Mouse (Mus musculus): ENCODE measurements around the gene Pax1. TPM values are rescaled to one million over a fixed set of nuclear protein-coding genes. Genes with fewer than 3 reads are reported as not detected.

Gene Pax1
- polyA plus RNA-seq, 1 experiment from 2014 or later: 0.33 TPM

DNA sequence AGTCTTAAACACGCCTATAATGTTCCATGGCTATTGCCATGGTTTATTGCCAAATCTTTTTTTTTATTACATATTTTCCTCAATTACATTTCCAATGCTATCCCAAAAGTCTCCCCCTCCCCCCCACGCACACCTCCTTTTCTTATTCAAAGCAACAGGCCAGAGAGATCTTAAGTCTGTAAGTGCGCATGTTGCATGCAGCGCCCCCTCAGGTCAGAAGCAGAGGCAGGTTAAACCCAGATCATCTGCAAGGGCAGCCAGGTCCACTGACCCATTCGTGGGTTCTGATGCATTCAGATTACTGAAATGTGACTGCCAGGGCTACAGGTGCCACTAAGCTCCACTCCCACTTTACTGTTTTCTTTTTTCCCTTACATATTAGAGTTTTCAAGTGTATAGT is 25.2 kb downstream of the Pax1 start:
- H3K27ac ChIP-seq (ENCODE audit: low read depth, low read length): no peak overlapping the region
- H3K27me3 ChIP-seq (ENCODE audit: control insufficient read depth, insufficient read depth, low read length): no peaks in the 10 kb centered on the region
- no peak overlapping the region for H3K4me3 ChIP-seq (ENCODE audit: low read depth, low read length)
- H3K36me3 ChIP-seq (ENCODE audit: control insufficient read depth, insufficient read depth, low read length): no peaks in the 10 kb centered on the region
- no peak for DNase-seq (ENCODE audit: low spot score, missing footprints)
- no peak for ATAC-seq (ENCODE audit: low FRiP score)
- H3K9me3 ChIP-seq (ENCODE audit: control insufficient read depth, low read length): no peaks in the 10 kb centered on the region
- WGBS: 51% methylated on average over 5 of the region's 5 CpGs
- no peak overlapping the region for H3K4me2 ChIP-seq
- H3K4me1 ChIP-seq (ENCODE audit: control insufficient read depth, insufficient read depth, low read length): no peaks in the 10 kb centered on the region
- H3K9ac ChIP-seq (ENCODE audit: low read length): no peak overlapping the region

- ATAC-seq (ENCODE audit: low FRiP score) (no peak), DNase-seq (ENCODE audit: low spot score, missing footprints) (peak; percentile 54)
- Histone ChIP-seq H3K9ac (ENCODE audit: low read length) (no peak overlapping the region), H3K4me3 (ENCODE audit: low read depth, low read length) (no peak overlapping the region), H3K9me3 (ENCODE audit: control insufficient read depth, low read length) (no peaks in the 10 kb centered on the region), H3K4me2 (no peak overlapping the region), H3K27ac (ENCODE audit: low read depth, low read length) (no peak overlapping the region), H3K36me3 (ENCODE audit: control insufficient read depth, insufficient read depth, low read length) (no peaks in the 10 kb centered on the region), H3K4me1 (ENCODE audit: control insufficient read depth, insufficient read depth, low read length) (no peaks in the 10 kb centered on the region), H3K27me3 (ENCODE audit: control insufficient read depth, insufficient read depth, low read length) (no peaks in the 10 kb centered on the region)
- WGBS: 78% methylated on average over 1 of the region's 1 CpGs
These were observed 47.6 kb downstream of the Pax1 start for GRCm38 (mm10) chr2:147409323-147409722.

DNA sequence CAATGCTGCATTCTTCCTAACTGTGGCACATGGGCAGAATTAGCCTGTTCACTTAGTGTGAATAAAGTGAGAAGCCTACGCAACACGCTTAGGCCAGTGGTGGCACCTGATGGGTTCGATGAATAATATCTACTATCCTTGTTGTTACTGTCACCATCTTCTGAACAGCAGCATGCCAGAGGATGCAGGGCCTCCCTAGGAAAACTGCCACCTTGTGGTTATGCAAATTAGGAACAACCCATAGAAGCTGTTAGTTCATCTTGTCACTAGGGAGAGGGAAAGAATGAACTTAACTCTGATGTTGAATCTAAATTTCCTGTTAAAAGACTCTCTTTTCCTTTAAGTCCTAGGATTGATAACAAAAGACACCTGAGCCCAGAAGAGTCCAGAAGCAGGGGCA is 53.3 kb downstream of the Pax1 start:
- H3K27me3 ChIP-seq (ENCODE audit: control insufficient read depth, insufficient read depth, low read length): no peaks in the 10 kb centered on the region
- H3K4me2 ChIP-seq: no peak overlapping the region
- no peak overlapping the region for H3K27ac ChIP-seq (ENCODE audit: low read depth, low read length)
- no peak overlapping the region for H3K9ac ChIP-seq (ENCODE audit: low read length)
- H3K4me1 ChIP-seq (ENCODE audit: control insufficient read depth, insufficient read depth, low read length): no peaks in the 10 kb centered on the region
- ATAC-seq (ENCODE audit: low FRiP score) (no peak), DNase-seq (ENCODE audit: low spot score, missing footprints) (peak; percentile 74)
- no peaks in the 10 kb centered on the region for H3K36me3 ChIP-seq (ENCODE audit: control insufficient read depth, insufficient read depth, low read length)
- H3K4me3 ChIP-seq (ENCODE audit: low read depth, low read length): no peak overlapping the region
- H3K9me3 ChIP-seq (ENCODE audit: control insufficient read depth, low read length): no peaks in the 10 kb centered on the region
- 92% methylated on average over 3 of the region's 3 CpGs for WGBS

DNA sequence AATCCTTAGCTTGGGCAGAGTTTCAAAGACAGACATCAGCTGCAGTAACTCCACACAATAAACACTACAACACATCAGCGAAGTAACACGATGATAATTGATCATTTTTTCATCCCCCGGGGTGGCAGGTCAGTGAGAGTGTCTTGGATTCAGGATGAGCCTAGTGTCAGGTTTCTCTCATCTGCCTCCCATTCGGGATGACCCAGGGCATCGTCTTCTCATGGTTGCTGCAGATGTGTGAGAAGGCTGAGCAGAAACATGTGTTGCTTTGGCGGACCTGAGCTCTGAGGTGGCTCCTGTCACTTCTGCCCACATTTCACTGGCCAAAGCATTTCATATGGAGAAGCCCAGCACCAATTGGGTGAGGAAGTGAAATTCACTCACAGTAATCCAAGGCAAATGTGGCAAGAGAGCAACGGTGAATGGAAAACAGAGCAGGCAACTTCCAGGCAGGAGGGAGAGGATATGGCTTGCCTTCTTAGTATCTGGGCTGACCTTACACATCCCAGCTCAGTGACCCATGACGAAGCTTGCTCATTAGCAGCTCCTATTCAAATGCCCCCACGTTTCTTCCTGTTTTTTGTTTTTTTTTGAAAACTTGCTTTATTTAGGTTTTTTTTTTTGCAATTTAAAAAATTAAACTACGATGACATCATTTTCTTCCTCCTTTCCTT is 63.0 kb downstream of the Pax1 start:
- DNase-seq (ENCODE audit: low spot score, missing footprints) (no peak), ATAC-seq (ENCODE audit: low FRiP score) (no peak)
- no peak overlapping the region for H3K4me2 ChIP-seq
- no peaks in the 10 kb centered on the region for H3K9me3 ChIP-seq (ENCODE audit: control insufficient read depth, low read length)
- H3K27me3 ChIP-seq (ENCODE audit: control insufficient read depth, insufficient read depth, low read length): no peaks in the 10 kb centered on the region
- WGBS: 48% methylated on average over 10 of the region's 10 CpGs
- no peak overlapping the region for H3K9ac ChIP-seq (ENCODE audit: low read length)
- no peak overlapping the region for H3K27ac ChIP-seq (ENCODE audit: low read depth, low read length)
- no peak overlapping the region for H3K4me3 ChIP-seq (ENCODE audit: low read depth, low read length)
- no peaks in the 10 kb centered on the region for H3K4me1 ChIP-seq (ENCODE audit: control insufficient read depth, insufficient read depth, low read length)
- no peaks in the 10 kb centered on the region for H3K36me3 ChIP-seq (ENCODE audit: control insufficient read depth, insufficient read depth, low read length)

DNA sequence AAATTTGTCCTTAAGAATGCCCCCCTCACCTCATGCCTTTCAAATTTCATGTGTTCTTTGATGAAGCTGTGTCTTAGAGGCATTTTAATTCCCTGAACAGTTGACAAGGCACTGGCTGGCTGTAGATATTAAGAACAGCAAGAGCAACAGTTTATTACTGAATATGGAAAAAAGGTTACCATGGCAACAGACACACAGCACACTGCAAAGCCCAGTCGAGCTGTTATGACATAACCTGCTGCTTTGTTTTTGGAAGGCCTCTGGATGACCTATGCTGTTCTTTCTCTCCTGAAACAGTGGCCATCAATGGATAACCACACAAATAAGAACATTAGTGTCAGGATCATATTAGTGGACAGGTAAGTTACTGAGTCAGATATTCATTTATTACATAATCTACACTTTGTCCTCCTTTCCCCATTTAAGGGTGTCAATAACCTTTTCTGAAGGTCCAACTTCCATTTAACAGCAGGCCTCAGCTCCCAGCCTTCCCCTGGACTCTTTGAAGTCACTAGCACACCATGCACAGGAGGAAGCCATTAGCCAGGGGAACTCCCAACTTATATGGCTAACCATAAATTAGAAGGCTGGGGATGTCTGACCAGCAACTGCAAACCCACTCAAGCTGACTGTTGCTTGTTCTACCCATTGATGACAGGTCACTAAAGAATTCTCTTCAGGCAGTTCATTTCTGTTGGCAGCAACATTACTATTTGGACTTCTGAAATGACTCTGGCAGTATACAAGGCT is 68.1 kb downstream of the Pax1 start:
- no peaks in the 10 kb centered on the region for H3K27me3 ChIP-seq (ENCODE audit: control insufficient read depth, insufficient read depth, low read length)
- no peak for ATAC-seq (ENCODE audit: low FRiP score)
- no peak overlapping the region for H3K4me3 ChIP-seq (ENCODE audit: low read depth, low read length)
- H3K9me3 ChIP-seq (ENCODE audit: control insufficient read depth, low read length): no peaks in the 10 kb centered on the region
- H3K9ac ChIP-seq (ENCODE audit: low read length): no peak overlapping the region
- no peak overlapping the region for H3K27ac ChIP-seq (ENCODE audit: low read depth, low read length)
- no peak overlapping the region for H3K4me2 ChIP-seq
- DNase-seq (ENCODE audit: low spot score, missing footprints): no peak
- 31% methylated on average over 1 of the region's 1 CpGs for WGBS
- H3K36me3 ChIP-seq (ENCODE audit: control insufficient read depth, insufficient read depth, low read length): no peaks in the 10 kb centered on the region
- H3K4me1 ChIP-seq (ENCODE audit: control insufficient read depth, insufficient read depth, low read length): no peaks in the 10 kb centered on the region

GRCm38 (mm10) chr2:147433120-147433519 is 71.4 kb downstream of the Pax1 start:
- ATAC-seq (ENCODE audit: low FRiP score): peak; percentile 54; the same call in 1 of the 2 replicates
- Histone ChIP-seq H3K4me2 (no peak overlapping the region), H3K9ac (ENCODE audit: low read length) (no peak overlapping the region), H3K9me3 (ENCODE audit: control insufficient read depth, low read length) (no peaks in the 10 kb centered on the region), H3K27me3 (ENCODE audit: control insufficient read depth, insufficient read depth, low read length) (no peaks in the 10 kb centered on the region), H3K27ac (ENCODE audit: low read depth, low read length) (no peak overlapping the region), H3K36me3 (ENCODE audit: control insufficient read depth, insufficient read depth, low read length) (no peaks in the 10 kb centered on the region), H3K4me1 (ENCODE audit: control insufficient read depth, insufficient read depth, low read length) (no peaks in the 10 kb centered on the region), H3K4me3 (ENCODE audit: low read depth, low read length) (no peak overlapping the region)
- DNase-seq (ENCODE audit: low spot score, missing footprints): peak; percentile 89
- WGBS: 26% methylated on average over 5 of the region's 5 CpGs

Other genes with a start within 250 kb of the Pax1 start
- gene Nkx2-2, start 167.7 kb upstream of the Pax1 start, polyA plus RNA-seq (2014; fragmentation: Nextera tagmentation; extraction: Ambion mirVana): 14.7 and 16.8 TPM in 2 replicates

All from midbrain, embryonic 11.5 days (tissue).